Mouse (Mus musculus): Measurements from ENCODE around the gene Trim33. TPM values are rescaled to one million over a fixed set of nuclear protein-coding genes. Genes with fewer than 3 reads are reported as not detected.

The Trim33 gene
- 8.8 and 10.6 TPM in 2 replicates for polyA plus RNA-seq (2015; fragmentation: Nextera tagmentation; extraction: Ambion mirVana)

DNA sequence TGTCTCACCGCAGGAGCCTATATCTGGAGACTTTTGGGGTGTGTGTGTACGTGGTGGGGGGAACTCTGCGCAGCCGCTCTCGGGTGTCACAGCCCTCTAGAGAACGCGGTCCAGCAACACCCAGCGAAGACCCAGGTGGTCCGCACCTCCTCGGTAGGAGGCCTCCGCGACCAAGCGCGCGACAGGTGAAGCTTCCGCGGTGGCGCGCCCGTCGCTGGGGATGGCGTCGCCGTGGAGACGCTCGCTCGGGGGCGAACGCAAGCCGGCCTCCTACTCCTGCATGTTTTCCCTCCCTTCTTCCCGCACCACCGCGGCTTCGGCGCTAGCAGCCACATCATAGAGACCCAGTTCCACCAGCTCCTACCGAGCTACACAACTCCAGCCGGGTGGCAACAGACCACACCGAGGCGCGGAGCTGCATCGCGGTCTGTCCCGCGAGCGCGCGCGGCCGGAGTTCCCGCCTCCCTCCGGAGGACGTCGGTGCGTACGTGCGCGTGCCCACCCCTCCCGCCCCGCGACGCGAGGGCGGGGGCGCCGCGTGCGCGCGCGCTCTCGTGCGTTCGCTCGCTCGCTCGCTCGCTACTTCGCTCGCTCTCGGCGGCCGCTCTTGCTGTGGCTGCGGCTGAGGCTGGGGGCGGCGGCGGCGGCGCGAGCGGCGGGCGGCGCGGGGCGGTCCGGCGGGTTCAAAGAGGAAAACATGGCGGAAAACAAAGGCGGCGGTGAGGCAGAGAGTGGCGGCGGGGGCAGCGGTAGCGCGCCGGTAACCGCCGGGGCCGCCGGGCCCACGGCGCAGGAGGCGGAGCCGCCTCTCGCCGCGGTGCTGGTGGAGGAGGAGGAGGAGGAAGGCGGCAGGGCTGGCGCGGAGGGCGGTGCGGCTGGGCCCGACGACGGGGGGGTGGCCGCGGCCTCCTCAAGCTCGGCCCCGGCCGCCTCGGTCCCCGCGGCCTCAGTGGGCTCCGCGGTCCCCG lies at the start of gene Trim33:
Gene Trim33 (plus strand): TSS at position 112 of the 968 bp plus-strand sequence.
- H3K9ac ChIP-seq (replicated peaks; ENCODE audit: low read depth) = peak within 1 kb of the TSS; percentile 82
- under 1% methylated on average over 97 of the region's 136 CpGs for WGBS
- H3K4me3 ChIP-seq (ENCODE audit: low read depth, low read length) = peak within 1 kb of the TSS; percentile 98
- H3K27ac ChIP-seq (ENCODE audit: low read length) = peak within 1 kb of the TSS; percentile 95
- H3K4me2 ChIP-seq (replicated peaks; ENCODE audit: low read depth, low read length) = peak within 1 kb of the TSS; percentile 89
- peaks cover 5% of the 10 kb centered on the region; the same call in 1 of the 2 replicates for H3K4me1 ChIP-seq (ENCODE audit: insufficient read depth, low read depth, low read length)
- DNase-seq (ENCODE audit: low spot score) (peak; percentile 94), ATAC-seq (peak; percentile 91)
- H3K27me3 ChIP-seq (replicated peaks; ENCODE audit: insufficient read depth, low read length) = no peaks in the 10 kb centered on the region
- no peaks in the 10 kb centered on the region for H3K9me3 ChIP-seq (ENCODE audit: low read length)
- TF ChIP-seq CTCF (IDR thresholded peaks at IDR 0.05) = 0 out of 2 replicates have a peak, but pooled peaks have one; percentile 10
- TF ChIP-seq EP300 (IDR thresholded peaks at IDR 0.05) = no peak
- no peaks in the 10 kb centered on the region for H3K36me3 ChIP-seq (ENCODE audit: insufficient read depth, low read length)

DNA sequence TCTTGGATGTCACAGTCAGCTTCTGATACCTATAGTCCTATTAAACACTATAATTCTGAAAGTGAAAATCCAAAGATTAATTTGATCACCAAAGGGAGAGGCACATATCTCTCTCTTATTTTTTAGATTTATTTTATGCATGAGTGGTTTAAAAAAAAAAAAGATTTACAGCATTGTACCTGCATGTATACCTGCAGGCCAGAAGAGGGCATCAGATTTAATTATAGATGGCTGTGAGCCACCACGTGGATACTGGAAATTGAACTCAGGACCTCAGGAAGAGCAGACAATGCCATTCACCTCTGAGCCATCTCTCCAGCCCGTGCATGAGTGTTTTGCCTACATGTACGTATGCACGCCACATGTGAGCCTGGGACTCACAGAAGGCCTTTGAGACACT lies 46.7 kb upstream of the Trim33 start:
- Histone ChIP-seq H3K27me3 (replicated peaks; ENCODE audit: insufficient read depth, low read length) (no peaks in the 10 kb centered on the region), H3K36me3 (ENCODE audit: insufficient read depth, low read length) (no peaks in the 10 kb centered on the region), H3K9ac (replicated peaks; ENCODE audit: low read depth) (no peak overlapping the region), H3K27ac (ENCODE audit: low read length) (no peak overlapping the region), H3K4me3 (ENCODE audit: low read depth, low read length) (no peak overlapping the region), H3K4me1 (ENCODE audit: insufficient read depth, low read depth, low read length) (no peaks in the 10 kb centered on the region), H3K4me2 (replicated peaks; ENCODE audit: low read depth, low read length) (no peak overlapping the region), H3K9me3 (ENCODE audit: low read length) (0 out of 2 replicates have a peak, but pooled peaks cover 6% of the 10 kb centered on the region)
- ATAC-seq = no peak
- 69% methylated on average over 4 of the region's 4 CpGs for WGBS
- TF ChIP-seq CTCF (IDR thresholded peaks at IDR 0.05) = peak; percentile 35
- no peak for TF ChIP-seq EP300 (IDR thresholded peaks at IDR 0.05)
- no peak for DNase-seq (ENCODE audit: low spot score)

GRCm38 (mm10) chr3:103241524-103241923 lies 37.6 kb upstream of the Trim33 start:
- no peak for TF ChIP-seq EP300 (IDR thresholded peaks at IDR 0.05)
- TF ChIP-seq CTCF (IDR thresholded peaks at IDR 0.05) = no peak
- H3K27me3 ChIP-seq (replicated peaks; ENCODE audit: insufficient read depth, low read length) = no peaks in the 10 kb centered on the region
- no peak overlapping the region for H3K4me3 ChIP-seq (ENCODE audit: low read depth, low read length)
- no peak for ATAC-seq
- no peak overlapping the region for H3K4me2 ChIP-seq (replicated peaks; ENCODE audit: low read depth, low read length)
- H3K9ac ChIP-seq (replicated peaks; ENCODE audit: low read depth) = no peak overlapping the region
- H3K9me3 ChIP-seq (ENCODE audit: low read length) = no peaks in the 10 kb centered on the region
- no peak for DNase-seq (ENCODE audit: low spot score)
- WGBS = 90% methylated on average over 2 of the region's 2 CpGs
- H3K36me3 ChIP-seq (ENCODE audit: insufficient read depth, low read length) = no peaks in the 10 kb centered on the region
- no peaks in the 10 kb centered on the region for H3K4me1 ChIP-seq (ENCODE audit: insufficient read depth, low read depth, low read length)
- no peak overlapping the region for H3K27ac ChIP-seq (ENCODE audit: low read length)

- no peaks in the 10 kb centered on the region for H3K27me3 ChIP-seq (replicated peaks; ENCODE audit: insufficient read depth, low read length)
- H3K9me3 ChIP-seq (ENCODE audit: low read length) = no peaks in the 10 kb centered on the region
- H3K4me1 ChIP-seq (ENCODE audit: insufficient read depth, low read depth, low read length) = peaks cover 2% of the 10 kb centered on the region; the same call in 1 of the 2 replicates
- ATAC-seq = no peak
- no peak overlapping the region for H3K27ac ChIP-seq (ENCODE audit: low read length)
- WGBS = 86% methylated on average over 3 of the region's 3 CpGs
- TF ChIP-seq CTCF (IDR thresholded peaks at IDR 0.05) = no peak
- no peak for TF ChIP-seq EP300 (IDR thresholded peaks at IDR 0.05)
- no peak for DNase-seq (ENCODE audit: low spot score)
- H3K4me3 ChIP-seq (ENCODE audit: low read depth, low read length) = no peak overlapping the region
- no peak overlapping the region for H3K4me2 ChIP-seq (replicated peaks; ENCODE audit: low read depth, low read length)
- no peaks in the 10 kb centered on the region for H3K36me3 ChIP-seq (ENCODE audit: insufficient read depth, low read length)
- no peak overlapping the region for H3K9ac ChIP-seq (replicated peaks; ENCODE audit: low read depth)
These were observed 36.9 kb upstream of the Trim33 start for GRCm38 (mm10) chr3:103242156-103242555.

- Histone ChIP-seq H3K4me2 (replicated peaks; ENCODE audit: low read depth, low read length) (no peak overlapping the region), H3K4me1 (ENCODE audit: insufficient read depth, low read depth, low read length) (peaks cover 2% of the 10 kb centered on the region; the same call in 1 of the 2 replicates), H3K27me3 (replicated peaks; ENCODE audit: insufficient read depth, low read length) (no peaks in the 10 kb centered on the region), H3K9ac (replicated peaks; ENCODE audit: low read depth) (no peak overlapping the region), H3K27ac (ENCODE audit: low read length) (no peak overlapping the region), H3K4me3 (ENCODE audit: low read depth, low read length) (no peak overlapping the region), H3K36me3 (ENCODE audit: insufficient read depth, low read length) (no peaks in the 10 kb centered on the region), H3K9me3 (ENCODE audit: low read length) (no peaks in the 10 kb centered on the region)
- DNase-seq (ENCODE audit: low spot score) (no peak), ATAC-seq (no peak)
- WGBS = 55% methylated on average over 2 of the region's 2 CpGs
- TF ChIP-seq EP300 (IDR thresholded peaks at IDR 0.05) (no peak), CTCF (IDR thresholded peaks at IDR 0.05) (no peak)
These were observed 35.6 kb upstream of the Trim33 start for GRCm38 (mm10) chr3:103243491-103243890.

DNA sequence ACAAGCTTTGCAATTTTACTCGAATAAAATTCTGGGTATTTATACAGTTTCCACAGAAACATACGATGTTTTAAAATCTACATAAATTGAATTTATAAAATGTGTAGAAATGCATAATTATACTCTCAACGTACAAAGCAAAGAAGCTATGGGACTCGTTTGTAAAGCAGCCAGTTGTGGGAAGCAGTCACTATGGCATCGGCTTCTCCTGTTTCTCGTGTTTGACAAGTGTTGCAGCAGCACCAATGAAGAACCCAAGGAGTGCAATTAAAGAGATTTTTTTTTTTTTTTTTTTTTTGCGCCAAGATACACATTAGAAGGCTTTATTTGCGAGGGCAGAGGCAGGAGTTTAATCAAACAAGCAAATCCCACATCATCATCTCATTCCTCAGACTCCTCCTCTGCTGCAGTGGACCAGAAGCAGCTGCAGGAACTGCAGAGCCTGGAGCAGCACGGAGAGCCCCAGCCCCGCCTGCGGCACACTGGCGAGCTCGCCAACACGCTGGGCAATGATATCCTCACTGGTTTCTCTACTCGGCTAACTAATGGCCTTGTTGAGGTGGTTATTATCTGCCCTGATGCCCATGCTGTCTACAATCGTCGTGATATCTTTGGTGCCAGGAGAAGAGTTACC lies 32.3 kb upstream of the Trim33 start:
- Histone ChIP-seq H3K9ac (replicated peaks; ENCODE audit: low read depth) (no peak overlapping the region), H3K36me3 (ENCODE audit: insufficient read depth, low read length) (no peaks in the 10 kb centered on the region), H3K4me1 (ENCODE audit: insufficient read depth, low read depth, low read length) (peaks cover 2% of the 10 kb centered on the region; the same call in 1 of the 2 replicates), H3K27ac (ENCODE audit: low read length) (no peak overlapping the region), H3K27me3 (replicated peaks; ENCODE audit: insufficient read depth, low read length) (no peaks in the 10 kb centered on the region), H3K4me2 (replicated peaks; ENCODE audit: low read depth, low read length) (no peak overlapping the region), H3K4me3 (ENCODE audit: low read depth, low read length) (no peak overlapping the region), H3K9me3 (ENCODE audit: low read length) (no peaks in the 10 kb centered on the region)
- ATAC-seq = peak; percentile 28; the same call in 1 of the 2 replicates
- 60% methylated on average over 17 of the region's 17 CpGs for WGBS
- no peak for TF ChIP-seq EP300 (IDR thresholded peaks at IDR 0.05)
- no peak for TF ChIP-seq CTCF (IDR thresholded peaks at IDR 0.05)
- DNase-seq (ENCODE audit: low spot score) = peak; percentile 12

Data from lung, postnatal 0 days (tissue).